Mouse (Mus musculus): Measurements from ENCODE around the gene Adamts2.

DNA sequence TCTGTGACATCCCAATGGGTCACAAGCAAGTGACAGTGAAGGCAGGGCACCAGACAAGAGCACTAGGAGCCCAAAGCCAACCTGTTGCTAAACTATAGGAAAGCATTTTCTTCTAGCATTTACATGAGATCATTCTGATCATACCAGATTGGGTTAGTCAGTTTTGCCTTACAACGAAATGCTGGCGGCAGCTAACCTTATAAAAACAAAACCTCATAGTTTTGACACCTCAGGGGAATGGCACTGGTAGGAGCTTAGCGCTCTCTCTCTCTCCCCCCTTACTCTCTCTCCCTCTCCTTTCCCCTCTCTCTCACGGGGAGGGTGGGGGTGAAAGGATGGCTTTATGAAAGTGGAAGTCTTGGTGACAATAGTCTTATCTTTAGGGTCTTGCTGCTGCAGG, 123.7 kb downstream of the Adamts2 start:
- no peak for TF ChIP-seq CTCF (IDR thresholded peaks at IDR 0.05; ENCODE audit: control insufficient read depth, insufficient read depth, low read length)
- no peak for TF ChIP-seq POLR2A (IDR thresholded peaks at IDR 0.05; ENCODE audit: borderline replicate concordance, control insufficient read depth, low read depth, low read length)

All from bone marrow, adult 2 months (tissue).